Mouse (Mus musculus) liver, embryonic 14.5 days (tissue): Measurements from ENCODE around the gene Armh3. TPM values are rescaled to one million over a fixed set of nuclear protein-coding genes. Genes with fewer than 3 reads are reported as not detected.

Source experiments
- ATAC-seq: fragments of 200-750 bp; cut with Nextera tagmentation; 2 replicates; pipeline ENCODE4 v1.8.0; 2017; ENCODE audit warnings: moderate number of reproducible peaks, mild to moderate bottlenecking, moderate library complexity; ENCODE audit not compliant: insufficient read depth
- DNase-seq, 3 experiments: peaks; one replicate each; pipeline ENCODE4 v3.0.0-alpha.2; 2012 to 2013; ENCODE audit warnings: low read depth in 3 of 3, low spot score in 3 of 3
- H3K27ac ChIP-seq: fragments of 300-500 bp; sonication (generic); 2 replicates; pipeline ENCODE4 v1.5.1; 2014; ENCODE audit warnings: moderate library complexity, mild to moderate bottlenecking, control low read depth, inconsistent platforms
- H3K27me3 ChIP-seq: fragments of 300-500 bp; sonication (generic); 2 replicates; pipeline ENCODE4 v1.6.1; 2014; ENCODE audit warnings: mild to moderate bottlenecking, low read length, moderate library complexity; ENCODE audit not compliant: control insufficient read depth, insufficient read depth
- H3K36me3 ChIP-seq: fragments of 300-500 bp; sonication (generic); replicated peaks from 2 replicates; pipeline ENCODE4 v1.6.1; 2014; ENCODE audit warnings: low read depth; ENCODE audit not compliant: control insufficient read depth, insufficient read depth
- H3K4me1 ChIP-seq, 2 experiments: fragments of 200-500 bp in 1 of 2; fragments of 300-500 bp in 1 of 2; sonication (generic) in 1 of 2; replicated peaks; 2 replicates each; pipeline ENCODE4 v1.6.1; 2012 to 2014; ENCODE audit warnings: antibody characterized with exemption in 1 of 2, inconsistent platforms in 1 of 2, low read length in 1 of 2; ENCODE audit not compliant: control insufficient read depth in 2 of 2, insufficient read depth in 2 of 2
- H3K4me2 ChIP-seq: fragments of 300-500 bp; sonication (generic); 2 replicates; pipeline ENCODE4 v1.6.1; 2014; ENCODE audit warnings: low read depth, mild to moderate bottlenecking, control low read depth, moderate library complexity
- H3K4me3 ChIP-seq, 2 experiments: fragments of 200-500 bp in 1 of 2; fragments of 300-500 bp in 1 of 2; sonication (generic) in 1 of 2; 2 replicates each; pipeline ENCODE4 v1.5.1; 2012 to 2014; ENCODE audit warnings: low read depth in 2 of 2, low read length in 2 of 2, mild to moderate bottlenecking in 2 of 2, control low read depth in 1 of 2, inconsistent platforms in 1 of 2, moderate library complexity in 1 of 2; ENCODE audit not compliant: insufficient read depth in 1 of 2
- H3K9ac ChIP-seq: fragments of 300-500 bp; sonication (generic); replicated peaks from 2 replicates; pipeline ENCODE4 v1.6.1; 2014; ENCODE audit warnings: mild to moderate bottlenecking, control low read depth, moderate library complexity
- H3K9me3 ChIP-seq: fragments of 300-500 bp; sonication (generic); 2 replicates; pipeline ENCODE4 v1.6.1; 2016; ENCODE audit warnings: low read length, mixed read lengths; ENCODE audit not compliant: control insufficient read depth
- CTCF ChIP-seq: IDR thresholded peaks from 2 replicates; pipeline ENCODE4 v1.5.1; 2016; ENCODE audit warnings: antibody characterized with exemption, low read depth, control low read depth
- EP300 ChIP-seq: IDR thresholded peaks from 2 replicates; pipeline ENCODE4 v1.6.1; 2016; ENCODE audit warnings: antibody characterized with exemption, low read depth
- WGBS: fragments of 180-500 bp; shearing (Covaris S2); extraction: QIAGEN DNeasy Blood & Tissue Kit; methylation state at CpG from one replicate; pipeline ENCODE4 v1.1.7; 2014; ENCODE audit not compliant: insufficient replicate concordance; 5-methylcytosine and 5-hydroxymethylcytosine counted together
- polyA plus RNA-seq, 2 experiments: library from polyadenylated mRNA; depleted of rRNA in 1 of 2; stranded (reverse) in 1 of 2; unstranded in 1 of 2; fragments of >200 nt; fragmentation: Nextera tagmentation in 1 of 2; extraction: Ambion mirVana in 1 of 2; gene quantifications; 2 replicates each; pipeline versions ENCODE4 v1.2.1 to v1.2.3; 2012 to 2014

Armh3 gene
- polyA plus RNA-seq, 2 experiments = 2.2 to 2.8 TPM

DNA sequence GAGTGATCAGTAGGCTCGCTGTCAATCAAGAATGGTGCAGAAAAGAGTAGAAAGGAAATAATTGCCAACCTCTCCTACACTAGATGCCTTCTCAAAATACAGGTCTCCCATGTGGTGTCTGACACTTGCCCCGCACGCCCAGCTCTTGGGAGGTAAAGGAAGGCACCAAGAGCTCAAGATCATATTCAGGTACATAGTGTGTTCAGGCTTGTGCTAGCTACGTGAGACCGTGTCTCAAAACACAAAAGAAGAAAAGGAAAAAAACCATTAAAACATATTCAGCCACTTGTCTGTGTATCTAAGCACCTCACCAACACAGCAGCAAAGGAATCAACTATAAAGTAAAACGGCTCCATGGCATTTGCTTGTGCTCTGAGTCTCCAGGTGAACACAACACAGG, 85.9 kb downstream of the Armh3 start:
- no peak overlapping the region for H3K27ac ChIP-seq
- H3K27me3 ChIP-seq = no peaks in the 10 kb centered on the region
- H3K4me2 ChIP-seq = no peak overlapping the region
- no peaks in the 10 kb centered on the region for H3K36me3 ChIP-seq
- no peaks in the 10 kb centered on the region for H3K4me1 ChIP-seq
- WGBS = 83% methylated on average over 6 of the region's 6 CpGs
- ATAC-seq = no peak
- DNase-seq = no peak
- no peak overlapping the region for H3K9ac ChIP-seq
- no peak for TF ChIP-seq CTCF
- no peak for TF ChIP-seq EP300
- H3K4me3 ChIP-seq = no peak overlapping the region
- H3K9me3 ChIP-seq = no peaks in the 10 kb centered on the region

- Histone ChIP-seq H3K36me3 (no peaks in the 10 kb centered on the region), H3K9me3 (no peaks in the 10 kb centered on the region), H3K27ac (no peak overlapping the region), H3K4me3 (no peak overlapping the region), H3K4me2 (no peak overlapping the region), H3K9ac (no peak overlapping the region), H3K4me1 (no peaks in the 10 kb centered on the region), H3K27me3 (no peaks in the 10 kb centered on the region)
- TF ChIP-seq EP300 = no peak
- TF ChIP-seq CTCF = no peak
- 66% methylated on average over 10 of the region's 10 CpGs for WGBS
- DNase-seq (no peak), ATAC-seq (no peak)
These were observed 86.9 kb downstream of the Armh3 start for GRCm38 (mm10) chr19:45911236-45912025.

DNA sequence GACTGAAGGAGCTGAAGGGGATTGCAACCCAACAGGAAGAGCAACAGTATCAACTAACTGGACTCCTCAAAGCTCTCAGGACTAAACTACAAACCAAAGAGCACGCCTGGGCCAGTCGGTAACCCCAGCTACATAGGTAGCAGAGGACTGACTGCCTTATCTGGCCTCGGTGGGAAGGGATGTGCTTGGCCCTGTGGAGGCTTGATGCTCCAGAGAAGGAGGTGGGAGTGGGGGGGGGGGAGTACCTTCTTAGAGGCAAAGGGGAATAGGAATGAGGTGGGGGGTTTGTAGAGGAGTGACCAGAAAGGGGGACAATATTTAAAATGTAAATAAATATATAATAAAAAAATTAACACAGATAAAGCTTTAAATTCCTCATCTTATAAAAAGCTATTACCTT, 90.0 kb downstream of the Armh3 start:
- 61% methylated on average over 3 of the region's 3 CpGs for WGBS
- no peaks in the 10 kb centered on the region for H3K36me3 ChIP-seq
- no peak for TF ChIP-seq CTCF
- no peak for TF ChIP-seq EP300

GRCm38 (mm10) chr19:45907416-45907815, 90.9 kb downstream of the Armh3 start:
- no peaks in the 10 kb centered on the region for H3K27me3 ChIP-seq
- H3K4me1 ChIP-seq = no peaks in the 10 kb centered on the region
- H3K9ac ChIP-seq = no peak overlapping the region
- no peak for DNase-seq
- TF ChIP-seq EP300 (no peak), CTCF (no peak)
- H3K4me3 ChIP-seq = no peak overlapping the region
- ATAC-seq = no peak
- H3K36me3 ChIP-seq = no peaks in the 10 kb centered on the region
- H3K4me2 ChIP-seq = no peak overlapping the region
- H3K9me3 ChIP-seq = no peaks in the 10 kb centered on the region
- H3K27ac ChIP-seq = no peak overlapping the region
- 72% methylated on average over 6 of the region's 6 CpGs for WGBS

More for the DNA sequence above, 90.0 kb downstream of the Armh3 start:
- H3K4me1 ChIP-seq = no peaks in the 10 kb centered on the region
- no peak overlapping the region for H3K27ac ChIP-seq
- H3K9me3 ChIP-seq = no peaks in the 10 kb centered on the region
- DNase-seq (no peak), ATAC-seq (no peak)
- H3K9ac ChIP-seq = no peak overlapping the region
- H3K27me3 ChIP-seq = no peaks in the 10 kb centered on the region
- H3K4me2 ChIP-seq = no peak overlapping the region
- no peak overlapping the region for H3K4me3 ChIP-seq

- ATAC-seq = no peak
- no peak overlapping the region for H3K4me2 ChIP-seq
- TF ChIP-seq CTCF (no peak), EP300 (no peak)
- H3K27me3 ChIP-seq = no peaks in the 10 kb centered on the region
- no peaks in the 10 kb centered on the region for H3K36me3 ChIP-seq
- no peaks in the 10 kb centered on the region for H3K9me3 ChIP-seq
- no peak overlapping the region for H3K27ac ChIP-seq
- no peak overlapping the region for H3K9ac ChIP-seq
- H3K4me3 ChIP-seq = no peak overlapping the region
- WGBS = 83% methylated on average over 3 of the region's 3 CpGs
- no peaks in the 10 kb centered on the region for H3K4me1 ChIP-seq
- no peak for DNase-seq
These were observed 94.4 kb downstream of the Armh3 start for GRCm38 (mm10) chr19:45903861-45904260.
